Mouse (Mus musculus): ENCODE data around the gene Aldh16a1.

- TF ChIP-seq POLR2A (IDR thresholded peaks at IDR 0.05; ENCODE audit: low read depth, low read length) (no peak), CTCF (conservative IDR thresholded peaks at IDR 0.05; ENCODE audit: insufficient read depth, insufficient read length, low read depth, low read length) (no peak)
Observed at GRCm38 (mm10) chr7:45149545-45149944, 4.8 kb downstream of the Aldh16a1 start.

Data from kidney, adult 2 months (tissue).